Mouse (Mus musculus): ENCODE results near the gene Slc48a1.

The Slc48a1 gene

DNA sequence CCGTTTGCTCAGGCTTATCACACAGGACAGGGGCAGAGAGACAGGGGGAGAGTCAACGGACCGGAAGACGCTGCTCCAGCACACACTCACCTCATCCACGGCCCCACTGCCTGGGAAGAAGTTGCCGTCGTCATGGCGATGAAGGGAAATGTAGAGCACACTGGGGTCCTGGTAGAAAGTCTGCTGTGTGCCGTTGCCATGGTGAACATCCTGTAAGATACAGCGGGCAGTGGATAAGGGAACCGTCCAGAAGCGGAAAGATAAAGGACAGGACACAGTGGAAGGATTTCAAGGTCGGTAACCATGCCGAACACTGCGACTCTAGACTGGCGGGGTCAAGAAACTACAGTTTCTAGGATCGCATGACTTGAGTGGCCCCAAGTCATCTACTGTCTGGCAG, 19.8 kb downstream of the Slc48a1 start:
- TF ChIP-seq GATA4 (IDR thresholded peaks at IDR 0.05; ENCODE audit: insufficient replicate concordance, low read length): peak; percentile 92

DNA sequence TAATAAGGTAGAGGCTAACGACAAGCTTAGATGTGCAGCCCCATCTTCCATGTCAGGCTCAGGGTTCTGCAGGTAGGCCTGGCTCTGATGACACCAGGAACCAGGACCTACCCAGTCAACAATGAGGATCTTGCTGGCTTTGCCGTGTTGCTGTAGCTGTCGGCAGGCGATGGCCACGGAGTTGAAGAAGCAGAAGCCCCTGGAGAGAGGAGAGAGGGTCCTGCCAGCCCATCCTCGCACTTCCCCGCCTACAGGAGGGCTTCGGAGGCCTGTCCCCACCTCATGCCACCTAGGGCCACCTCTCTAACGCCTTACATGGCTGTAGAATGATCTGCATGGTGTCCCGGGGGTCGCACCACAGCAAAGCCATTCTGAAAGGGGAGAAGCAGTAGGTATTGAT, 21.1 kb downstream of the Slc48a1 start:
- no peak for TF ChIP-seq GATA4 (IDR thresholded peaks at IDR 0.05; ENCODE audit: insufficient replicate concordance, low read length)

DNA sequence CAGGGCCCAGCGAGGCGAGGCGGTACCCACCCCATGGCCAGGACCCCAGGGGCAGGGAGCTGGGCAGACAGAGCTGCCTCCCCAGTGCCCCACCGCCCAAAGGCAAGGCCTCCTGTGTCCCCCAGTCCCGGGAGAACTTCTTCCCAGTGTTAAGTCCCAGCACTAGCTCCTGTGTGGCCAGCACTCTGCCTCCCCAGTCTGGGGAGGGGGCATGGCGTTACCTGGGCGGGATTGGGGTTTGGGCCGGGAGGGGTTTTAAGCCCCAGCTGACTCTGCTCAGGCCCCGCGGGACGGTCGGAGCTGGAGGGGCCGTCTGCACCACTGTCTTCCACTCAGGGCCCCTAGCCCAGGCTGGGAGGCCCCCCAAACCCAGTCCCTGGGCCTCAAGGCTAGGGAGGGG, 22.5 kb downstream of the Slc48a1 start:
- TF ChIP-seq GATA4 (IDR thresholded peaks at IDR 0.05; ENCODE audit: insufficient replicate concordance, low read length): no peak

DNA sequence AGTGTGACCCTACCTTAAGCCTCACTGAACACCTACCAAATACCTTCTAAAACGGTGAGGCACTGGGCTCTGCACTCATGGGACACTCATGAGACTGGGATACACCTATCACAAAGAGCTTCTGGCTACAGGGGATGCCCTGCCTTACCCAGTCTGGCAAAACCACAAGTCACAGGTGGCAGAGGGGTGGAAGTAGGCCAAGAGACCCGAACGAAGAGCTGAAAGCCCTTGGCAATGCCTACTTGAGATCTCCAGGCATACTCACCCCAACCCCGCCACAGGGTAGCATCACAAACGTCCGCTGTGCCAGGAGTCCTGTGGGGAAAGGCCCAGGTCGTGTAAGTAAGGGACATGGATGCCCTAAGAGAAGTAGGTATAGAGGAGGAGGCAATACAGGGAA, 23.5 kb downstream of the Slc48a1 start:
- TF ChIP-seq GATA4 (IDR thresholded peaks at IDR 0.05; ENCODE audit: insufficient replicate concordance, low read length): no peak

DNA sequence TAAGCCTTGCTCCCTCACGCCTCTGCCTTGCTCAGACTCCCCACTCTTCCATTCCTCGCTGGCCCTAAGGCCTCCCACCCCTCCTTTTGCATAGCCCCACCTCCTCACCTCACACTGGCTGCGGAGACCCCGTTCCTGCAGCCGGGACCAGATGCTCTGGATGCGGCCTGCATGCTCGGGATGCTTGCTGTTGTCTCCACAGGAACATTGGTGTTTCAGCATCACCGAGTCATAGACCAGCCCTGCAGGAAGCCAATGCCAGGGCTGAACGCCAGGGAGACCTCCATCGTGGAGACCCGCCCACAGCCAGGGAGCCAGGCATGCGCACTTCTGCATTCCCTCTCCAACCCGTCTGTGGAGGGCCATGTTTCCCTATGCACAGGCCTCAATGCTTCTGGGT, 24.3 kb downstream of the Slc48a1 start:
- TF ChIP-seq GATA4 (IDR thresholded peaks at IDR 0.05; ENCODE audit: insufficient replicate concordance, low read length): no peak

DNA sequence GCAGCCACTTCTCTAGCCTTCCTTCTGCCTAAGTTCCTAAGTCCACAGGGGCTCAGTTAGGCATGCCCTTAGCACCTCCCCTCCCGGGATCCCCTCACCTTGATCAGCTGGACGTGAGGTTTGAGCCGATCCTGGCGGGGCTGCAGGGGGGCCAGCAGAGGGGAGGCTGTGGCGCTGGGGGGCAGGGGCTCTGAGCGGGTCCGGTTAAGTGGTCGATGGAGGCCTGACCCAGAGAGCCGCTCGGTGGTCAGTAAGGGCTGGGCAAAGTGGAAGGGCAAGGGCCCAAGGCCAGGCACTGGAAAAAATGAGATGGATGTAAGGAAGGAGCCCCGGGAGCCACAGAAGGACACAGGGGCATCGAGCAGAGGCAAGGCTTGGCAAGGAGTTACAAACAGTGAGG, 29.5 kb downstream of the Slc48a1 start:
- no peak for TF ChIP-seq GATA4 (IDR thresholded peaks at IDR 0.05; ENCODE audit: insufficient replicate concordance, low read length)

DNA sequence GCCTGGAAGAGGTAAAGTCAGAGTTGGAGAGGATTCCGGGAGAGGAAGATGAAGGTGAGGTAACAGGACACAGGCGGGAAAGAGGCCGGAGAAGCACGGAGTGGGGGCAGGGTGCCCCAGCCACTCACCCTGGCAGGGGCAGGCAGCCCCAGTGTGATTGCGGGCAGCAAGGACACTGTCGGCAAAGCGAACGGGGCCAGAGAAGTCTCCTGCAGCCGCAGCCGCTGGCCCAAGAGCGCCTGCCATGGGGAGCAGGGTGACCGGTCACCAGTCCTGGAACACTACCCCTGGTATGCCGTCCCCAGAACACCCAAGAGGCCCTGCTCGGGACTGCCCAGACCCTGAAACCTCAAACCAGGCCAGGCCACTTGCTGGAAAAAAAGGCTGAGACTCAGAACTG, 30.2 kb downstream of the Slc48a1 start:
- no peak for TF ChIP-seq GATA4 (IDR thresholded peaks at IDR 0.05; ENCODE audit: insufficient replicate concordance, low read length)

DNA sequence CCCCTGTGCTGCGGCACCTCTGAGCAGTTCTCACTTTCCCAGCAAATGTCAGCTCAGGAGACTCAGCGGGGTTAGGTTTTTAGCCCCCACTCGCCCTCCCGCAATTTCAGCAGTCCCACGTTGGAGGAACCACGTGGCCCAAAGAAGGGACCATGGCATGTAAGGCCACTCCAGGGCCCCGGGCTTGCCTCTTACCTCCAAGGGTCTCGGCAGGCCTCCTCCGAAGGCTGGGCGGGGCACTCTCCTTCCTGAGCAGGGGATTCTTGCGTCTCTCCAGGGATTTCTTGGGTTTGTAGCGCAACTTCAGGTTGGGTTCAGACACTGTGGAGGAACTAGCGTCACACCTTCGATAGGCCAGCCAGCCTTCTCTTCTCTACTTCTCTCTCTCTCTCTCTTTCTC, 30.9 kb downstream of the Slc48a1 start:
- no peak for TF ChIP-seq GATA4 (IDR thresholded peaks at IDR 0.05; ENCODE audit: insufficient replicate concordance, low read length)

DNA sequence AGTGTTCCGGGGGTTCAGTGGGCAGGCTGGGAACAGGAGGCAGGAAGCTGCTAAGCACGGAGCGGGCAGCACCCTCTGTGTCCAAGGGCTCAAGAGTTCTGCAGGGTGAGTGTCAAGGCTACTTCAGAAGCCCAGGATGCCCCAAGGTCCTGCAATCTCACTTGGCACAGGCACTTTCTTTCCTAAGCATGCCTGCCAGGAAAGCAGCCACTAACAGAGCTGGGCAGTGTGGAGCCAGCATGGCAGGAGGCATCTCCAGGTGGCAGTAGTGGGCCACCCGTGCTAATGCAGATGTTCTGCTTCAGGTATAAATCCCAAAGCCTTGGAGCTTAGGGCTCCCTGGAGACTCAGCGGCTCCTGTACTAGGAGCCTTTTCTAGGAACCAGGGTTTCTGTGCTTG, 31.6 kb downstream of the Slc48a1 start:
- no peak for TF ChIP-seq GATA4 (IDR thresholded peaks at IDR 0.05; ENCODE audit: insufficient replicate concordance, low read length)

DNA sequence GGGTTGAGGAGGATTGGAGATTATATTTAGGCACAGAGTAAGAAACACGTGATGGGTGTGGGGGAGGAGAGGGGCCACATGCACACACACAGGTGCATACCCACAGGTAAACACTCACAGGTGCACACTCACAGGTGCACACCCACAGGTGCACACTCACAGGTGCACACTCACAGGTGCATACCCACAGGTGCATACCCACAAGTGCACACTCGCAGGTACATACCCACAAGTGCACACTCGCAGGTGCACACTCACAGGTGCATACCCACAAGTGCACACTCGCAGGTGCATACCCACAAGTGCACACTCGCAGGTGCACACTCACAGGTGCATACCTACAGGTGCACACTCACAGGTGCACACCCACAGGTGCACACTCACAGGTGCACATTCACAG, 32.1 kb downstream of the Slc48a1 start:
- no peak for TF ChIP-seq GATA4 (IDR thresholded peaks at IDR 0.05; ENCODE audit: insufficient replicate concordance, low read length)

DNA sequence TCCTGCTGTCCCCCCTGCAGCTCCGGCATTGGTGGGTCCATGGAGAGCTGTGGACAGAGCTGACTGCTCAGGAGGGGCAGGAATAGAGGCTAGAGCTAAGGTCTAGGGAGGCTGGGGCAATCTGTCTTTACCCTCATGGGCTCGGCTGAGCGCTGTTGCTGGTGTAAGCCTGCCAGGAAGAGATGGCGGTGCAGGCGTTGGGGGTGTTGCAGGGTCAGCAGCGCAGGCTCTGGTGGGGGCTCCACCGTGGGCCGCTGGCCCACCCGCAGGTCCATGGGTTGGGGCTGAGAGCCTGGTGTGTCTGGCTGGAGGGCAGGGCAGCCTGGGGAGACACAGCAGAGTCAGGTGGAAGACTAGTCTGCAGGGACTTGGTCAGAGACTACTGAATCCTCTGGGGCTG, 33.0 kb downstream of the Slc48a1 start:
- TF ChIP-seq GATA4 (IDR thresholded peaks at IDR 0.05; ENCODE audit: insufficient replicate concordance, low read length): no peak

DNA sequence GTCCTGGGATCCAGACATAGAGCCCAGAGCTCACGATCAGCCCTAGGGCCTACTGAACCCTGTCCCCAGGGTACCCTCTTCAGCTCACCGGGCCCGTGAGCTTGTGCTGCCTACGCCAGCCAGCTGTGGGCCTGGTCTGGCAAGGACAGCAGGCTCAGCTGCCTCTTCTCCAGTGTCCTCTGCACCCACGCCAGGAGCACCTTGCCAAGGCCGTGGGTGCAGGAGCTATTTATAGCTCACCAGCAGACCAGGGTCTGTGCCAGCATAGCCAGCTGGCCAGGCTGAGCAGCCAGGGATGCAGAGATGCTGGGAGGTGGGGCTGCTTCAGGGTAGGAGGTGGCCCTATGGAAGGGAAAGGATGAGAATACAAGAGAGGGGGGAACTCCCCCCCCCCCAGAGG, 33.8 kb downstream of the Slc48a1 start:
- TF ChIP-seq GATA4 (IDR thresholded peaks at IDR 0.05; ENCODE audit: insufficient replicate concordance, low read length): no peak

DNA sequence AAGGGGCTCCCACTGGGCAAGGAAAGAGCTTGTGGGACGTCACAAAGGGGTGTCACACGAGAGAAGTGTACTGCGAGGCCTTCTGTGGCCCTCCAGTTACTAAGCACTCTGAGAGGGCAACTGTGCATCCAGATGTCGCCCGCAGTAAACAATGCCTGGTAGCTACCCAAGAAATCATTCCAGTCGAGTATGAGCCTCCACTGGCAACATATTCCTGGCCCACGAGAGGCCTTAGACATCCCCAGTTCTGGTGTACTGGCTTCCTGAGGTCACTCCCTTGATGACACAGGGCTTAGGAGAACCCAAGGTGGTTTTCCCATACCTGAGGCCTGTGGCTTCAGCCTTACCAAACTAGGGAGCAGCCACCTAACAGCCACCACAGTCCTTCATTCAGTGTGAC, 34.6 kb downstream of the Slc48a1 start:
- TF ChIP-seq GATA4 (IDR thresholded peaks at IDR 0.05; ENCODE audit: insufficient replicate concordance, low read length): no peak

DNA sequence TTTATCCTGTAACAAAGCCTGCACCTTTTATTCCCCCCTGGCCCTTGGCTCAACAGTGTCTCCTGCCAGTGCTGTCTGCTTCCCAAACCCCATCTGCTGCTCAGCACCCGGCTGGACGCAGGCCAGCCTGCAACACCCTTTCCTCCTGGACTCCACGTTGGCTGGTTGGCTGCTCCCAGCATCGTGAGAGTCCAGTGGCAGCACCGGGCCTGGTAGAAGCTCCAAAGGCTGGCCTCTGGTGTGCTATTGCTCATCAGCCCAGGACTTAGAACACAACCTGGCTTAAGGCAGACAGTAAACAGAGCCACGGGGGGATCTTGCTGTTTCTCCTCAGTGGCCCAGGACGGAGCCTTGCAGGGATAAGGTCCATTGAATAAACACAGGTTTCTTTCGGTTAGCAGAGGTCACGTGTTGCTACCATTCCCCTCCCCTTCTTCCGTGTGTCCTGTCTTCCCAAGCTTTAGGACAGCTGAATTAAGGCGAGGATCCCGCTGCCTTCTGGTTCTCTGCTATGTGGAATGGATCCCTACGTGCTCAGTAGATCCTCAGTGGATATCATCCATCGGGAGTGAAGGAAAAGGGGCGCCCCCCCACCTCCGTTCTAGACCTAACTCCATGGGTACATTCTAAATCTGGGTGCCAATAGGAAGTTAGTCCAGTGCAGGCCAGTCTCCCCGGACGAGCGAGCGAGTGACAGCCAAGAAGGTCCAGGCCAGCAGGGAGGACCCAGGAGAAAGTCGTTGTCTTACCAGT, 35.3 kb downstream of the Slc48a1 start:
- no peak for TF ChIP-seq GATA4 (IDR thresholded peaks at IDR 0.05; ENCODE audit: insufficient replicate concordance, low read length)

DNA sequence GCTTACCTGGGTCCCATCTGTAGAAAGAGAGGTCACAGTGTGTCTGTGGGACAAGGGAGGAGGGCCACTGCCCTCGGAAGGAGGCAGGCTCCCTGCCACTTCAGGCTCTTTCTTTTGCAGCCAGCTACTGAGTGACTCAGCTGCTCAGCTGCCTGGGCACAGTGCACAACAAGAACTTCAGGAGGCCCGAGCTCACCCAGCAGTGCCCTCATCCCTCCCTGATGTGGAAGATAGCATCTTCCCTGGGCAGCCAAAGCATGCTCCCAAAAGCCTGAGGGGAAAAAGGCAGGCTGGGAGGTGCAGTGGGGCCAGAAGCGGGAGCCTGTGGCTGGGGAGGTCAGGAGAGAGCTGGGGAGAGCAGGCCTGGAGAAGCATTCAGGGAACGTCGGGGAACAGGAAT, 36.4 kb downstream of the Slc48a1 start:
- no peak for TF ChIP-seq GATA4 (IDR thresholded peaks at IDR 0.05; ENCODE audit: insufficient replicate concordance, low read length)

DNA sequence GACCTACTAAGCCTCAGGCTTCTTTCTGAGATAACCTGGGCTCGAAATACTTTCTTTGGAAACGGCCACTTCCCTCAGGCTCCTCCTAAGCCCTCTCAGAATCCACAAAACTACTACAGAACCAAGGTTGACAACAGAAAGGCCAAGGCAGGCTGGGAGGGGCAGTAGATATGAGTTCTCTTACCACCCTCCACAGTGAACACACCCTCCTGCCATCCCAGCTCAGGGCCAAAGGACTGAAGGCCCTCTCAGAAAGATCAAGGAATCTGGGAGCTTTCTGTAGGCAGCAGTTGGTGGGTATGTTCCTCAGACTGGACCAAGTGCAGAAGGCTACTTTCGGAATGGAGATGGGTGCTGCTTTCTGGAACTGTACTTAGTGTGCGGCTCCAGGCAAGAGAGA, 36.9 kb downstream of the Slc48a1 start:
- TF ChIP-seq GATA4 (IDR thresholded peaks at IDR 0.05; ENCODE audit: insufficient replicate concordance, low read length): no peak
